Mouse (Mus musculus) thymus, adult 2 months (tissue): ENCODE measurements around the gene Fras1. TPM values are rescaled to one million over a fixed set of nuclear protein-coding genes. Genes with fewer than 3 reads are reported as not detected.

ENCODE experiments used
- DNase-seq: peaks from one replicate; pipeline ENCODE4 v3.0.0; 2021
- H3K27ac ChIP-seq: fragments of 200-500 bp; 2 replicates; pipeline ENCODE4 v1.5.1; 2012; ENCODE audit warnings: low read length, control low read depth; ENCODE audit not compliant: control insufficient read depth, insufficient read depth
- H3K27me3 ChIP-seq: fragments of 200-500 bp; 2 replicates; pipeline ENCODE4 v1.6.1; 2012; ENCODE audit warnings: mild to moderate bottlenecking, low read length, moderate library complexity, mixed read lengths; ENCODE audit not compliant: control insufficient read depth, insufficient read depth
- H3K36me3 ChIP-seq: fragments of 200-500 bp; 2 replicates; pipeline ENCODE4 v1.6.1; 2012; ENCODE audit warnings: mild to moderate bottlenecking, low read length, moderate library complexity; ENCODE audit not compliant: control insufficient read depth, insufficient read depth
- H3K4me1 ChIP-seq: fragments of 200-500 bp; replicated peaks from 2 replicates; pipeline ENCODE4 v1.6.1; 2012; ENCODE audit warnings: low read length; ENCODE audit not compliant: control insufficient read depth, insufficient read depth
- H3K4me3 ChIP-seq: fragments of 200-500 bp; 2 replicates; pipeline ENCODE4 v1.5.1; 2012; ENCODE audit warnings: mild to moderate bottlenecking, low read length, control low read depth, moderate library complexity; ENCODE audit not compliant: control insufficient read depth, insufficient read depth
- CTCF ChIP-seq: fragments of 200-500 bp; IDR thresholded peaks from 2 replicates; pipeline ENCODE4 v1.5.1; 2012; ENCODE audit warnings: mild to moderate bottlenecking, control low read depth, low read length, moderate library complexity, borderline replicate concordance; ENCODE audit not compliant: control insufficient read depth, poor library complexity, insufficient read depth; ENCODE audit errors: extremely low read depth
- POLR2A ChIP-seq: fragments of 200-500 bp; IDR thresholded peaks from 2 replicates; pipeline ENCODE4 v1.6.1; 2012; ENCODE audit warnings: mild to moderate bottlenecking, low read length, control low read depth, moderate library complexity; ENCODE audit not compliant: control insufficient read depth, poor library complexity, insufficient read depth; ENCODE audit errors: extremely low read depth
- WGBS: fragments of 180-500 bp; shearing (Covaris S2); methylation state at CpG from one replicate; pipeline ENCODE4 v1.1.7; 2018; 5-methylcytosine and 5-hydroxymethylcytosine counted together
- polyA plus RNA-seq: library from polyadenylated mRNA; depleted of rRNA; stranded (reverse); fragments of >200 nt; gene quantifications from 2 replicates; pipeline ENCODE4 v1.2.3, GENCODE M21; 2012; rRNA removed

Gene Fras1
- polyA plus RNA-seq, 1 experiment, result 0.69 TPM

GRCm38 (mm10) chr5:96827176-96827575, 453.4 kb downstream of the Fras1 start:
- no peaks in the 10 kb centered on the region for H3K36me3 ChIP-seq
- H3K4me1 ChIP-seq, result peaks cover 3% of the 10 kb centered on the region; the same call in 1 of the 2 replicates
- TF ChIP-seq POLR2A, result no peak
- TF ChIP-seq CTCF, result no peak
- no peaks in the 10 kb centered on the region for H3K27me3 ChIP-seq
- no peak overlapping the region for H3K4me3 ChIP-seq
- WGBS, result 91% methylated on average over 1 of the region's 1 CpGs
- no peak overlapping the region for H3K27ac ChIP-seq
- no peak for DNase-seq

Other genes starting within 250 kb of the Fras1 start
- gene Cnot6l, start 209.8 kb upstream of the Fras1 start, polyA plus RNA-seq, result 23.0 and 27.3 TPM in 2 replicates
- gene Mrpl1, start 164.5 kb upstream of the Fras1 start, polyA plus RNA-seq, result 2.7 TPM in 2 replicates